Mouse (Mus musculus) lung, postnatal 14 days (tissue): ENCODE measurements around the gene Tmem114.

Experiments used
- DNase-seq: peaks from one replicate; pipeline ENCODE4 v3.0.0; 2021

Gene Tmem114

DNA sequence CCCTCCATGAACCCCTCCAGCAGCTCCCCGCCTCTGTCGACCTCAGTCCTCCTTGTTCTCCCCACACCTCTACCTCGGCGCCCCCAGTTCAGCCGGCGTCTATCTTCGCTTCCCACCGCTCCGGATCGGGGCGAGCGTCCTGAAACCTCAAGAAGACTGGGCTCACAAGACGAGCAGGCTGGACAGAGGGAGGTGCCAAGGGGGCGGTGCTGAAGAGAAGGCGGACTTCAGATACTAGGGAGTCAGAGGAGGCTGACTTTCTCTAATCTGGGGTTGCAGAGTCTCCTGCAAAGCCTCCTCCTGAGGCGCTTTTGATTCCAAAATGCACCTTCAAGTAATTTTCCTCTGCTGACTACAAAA, at the start of gene Tmem114:
TSS of gene Tmem114 (minus strand) at position 166 of the 360 bp plus-strand sequence.
- peak; percentile 17 for DNase-seq

DNA sequence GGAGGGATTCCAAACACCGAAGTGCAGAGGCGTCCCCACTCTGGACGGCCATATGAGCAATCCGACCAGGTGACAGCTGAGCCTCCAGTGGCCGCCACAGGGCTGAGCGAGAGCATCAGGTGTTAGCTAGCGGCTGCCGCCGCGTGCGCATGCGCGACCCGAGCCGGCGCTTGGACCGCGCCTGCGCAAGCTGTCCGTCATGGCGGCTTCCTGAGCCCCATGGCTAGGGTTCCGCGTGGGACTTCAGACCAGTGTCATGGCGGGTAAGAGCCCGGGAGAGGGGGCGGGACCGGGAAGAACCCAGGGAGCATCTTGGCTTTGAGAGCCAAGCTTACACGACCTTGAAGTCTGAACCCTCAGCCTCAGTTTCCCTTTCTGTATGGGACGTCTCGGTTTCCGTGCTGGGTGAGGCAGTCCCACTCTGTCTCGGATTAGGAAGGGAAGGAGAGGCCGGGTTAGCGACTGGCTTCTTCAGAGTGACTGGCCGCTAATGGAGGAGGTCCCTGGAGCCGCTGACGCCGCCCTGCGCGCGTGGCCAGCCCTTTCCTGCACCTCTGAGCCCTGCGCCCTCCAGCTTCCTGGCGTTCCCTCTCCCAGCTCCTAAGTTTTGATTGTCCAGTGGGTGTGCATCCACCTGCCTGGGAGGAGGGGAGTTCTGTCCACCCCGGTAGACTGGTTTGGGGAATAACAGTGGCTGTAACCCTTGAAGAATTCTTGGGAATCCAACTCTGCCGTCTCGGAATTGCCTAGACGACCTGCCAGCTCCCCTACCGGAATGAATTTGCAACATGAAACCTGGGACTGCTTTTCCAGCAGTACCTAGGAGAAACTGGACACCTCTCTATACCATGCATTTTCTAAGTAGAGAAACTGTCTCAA, 45.9 kb upstream of the Tmem114 start, which contains the start of gene Mettl22:
TSS of gene Mettl22 (plus strand) at position 186 of the 879 bp plus-strand sequence.
- peak; percentile 88 for DNase-seq

DNA sequence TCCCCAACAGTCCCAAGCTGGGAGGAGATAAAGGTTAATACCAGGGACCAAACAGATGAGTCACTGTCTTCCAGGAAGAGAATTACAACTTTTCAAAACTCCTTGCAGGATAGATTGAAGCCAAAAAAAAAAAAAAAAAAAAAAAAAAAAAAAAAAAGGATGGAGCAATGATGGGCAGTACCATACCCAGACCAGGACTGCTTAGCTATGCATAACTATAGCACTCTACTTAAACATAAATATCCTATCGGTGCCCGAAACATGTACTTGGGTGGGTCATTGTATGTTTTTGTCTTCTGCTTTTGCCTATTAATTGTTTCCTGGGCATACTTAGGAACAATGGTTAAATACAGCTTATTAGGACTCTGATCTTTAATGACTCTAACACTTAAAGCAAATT, 45.2 kb upstream of the Tmem114 start:
- no peak for DNase-seq

DNA sequence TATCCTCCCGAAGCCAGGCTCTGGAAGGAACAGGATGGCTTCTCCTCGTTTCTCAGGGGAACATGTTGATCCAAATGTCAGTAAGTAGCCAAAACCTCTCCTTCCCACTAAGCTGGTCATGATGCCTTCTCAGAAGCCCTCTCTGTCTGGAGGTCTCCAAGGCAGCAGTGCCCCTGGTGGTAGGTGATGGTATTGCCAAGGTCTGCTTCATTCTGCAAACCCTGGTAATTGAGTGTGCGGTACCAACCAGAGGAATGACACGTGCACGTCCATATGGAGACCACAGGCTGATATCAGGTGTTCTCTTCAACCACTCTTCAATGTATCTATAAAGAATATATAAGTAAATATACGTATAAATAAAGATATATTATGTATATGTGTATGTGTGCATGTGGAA, 34.2 kb upstream of the Tmem114 start:
- DNase-seq: peak; percentile 69

DNA sequence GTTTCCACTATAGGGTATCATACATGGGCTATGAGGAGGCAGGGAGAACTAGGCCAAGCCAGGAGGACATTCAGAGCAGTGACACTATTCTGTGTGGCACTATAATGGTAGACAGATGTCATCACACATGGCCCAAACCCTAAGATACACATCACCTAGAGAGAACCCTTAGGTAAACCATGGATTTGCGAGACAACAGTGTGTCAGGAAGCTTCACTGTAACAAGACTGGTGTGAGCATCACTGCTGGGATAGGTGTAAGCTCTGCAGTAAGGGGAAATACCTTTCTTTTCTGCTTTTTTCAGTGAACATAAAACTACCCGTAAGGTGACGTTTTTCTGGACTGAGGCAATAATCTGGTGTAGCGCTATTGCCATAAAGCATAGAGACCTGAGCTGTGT, 33.5 kb upstream of the Tmem114 start:
- DNase-seq: no peak

DNA sequence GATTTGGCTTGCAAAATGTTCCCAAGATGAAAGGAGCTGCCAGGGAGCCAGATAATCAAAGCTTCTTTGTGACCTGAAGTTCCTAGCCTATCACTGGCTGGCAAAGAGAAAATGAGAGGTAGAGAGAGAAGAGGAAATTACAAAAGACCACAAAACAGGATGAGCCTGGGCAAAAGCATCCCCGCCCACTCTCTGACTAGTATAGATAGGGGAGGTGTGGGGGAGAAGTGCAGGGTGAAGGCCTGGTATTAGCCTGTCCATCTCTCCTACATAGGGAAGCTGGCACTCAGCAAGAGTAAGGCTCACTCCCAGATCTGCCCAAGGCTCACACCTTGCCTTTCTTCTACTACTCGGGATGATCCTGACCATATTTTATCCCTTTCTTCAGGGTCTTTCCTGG, 30.3 kb upstream of the Tmem114 start:
- no peak for DNase-seq

DNA sequence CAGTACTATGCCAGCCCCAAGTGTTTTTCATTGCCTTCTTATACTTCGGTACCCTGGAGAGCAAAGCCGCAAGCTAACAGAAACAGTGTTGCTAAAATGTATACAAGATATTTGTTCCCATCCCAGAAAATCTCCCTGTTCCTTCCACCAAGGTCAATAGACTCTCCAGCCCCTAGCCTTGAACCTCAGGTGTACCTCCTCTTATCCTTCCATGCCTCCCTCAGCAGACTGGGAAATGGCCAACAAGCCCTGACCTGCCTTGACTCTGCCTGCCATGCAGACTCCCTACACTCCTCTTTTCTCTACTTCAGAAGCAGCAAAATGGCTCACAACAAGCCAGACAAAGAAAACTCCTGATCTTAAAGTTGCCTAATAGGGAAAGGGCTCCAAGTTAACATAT, 28.4 kb upstream of the Tmem114 start:
- DNase-seq: no peak

DNA sequence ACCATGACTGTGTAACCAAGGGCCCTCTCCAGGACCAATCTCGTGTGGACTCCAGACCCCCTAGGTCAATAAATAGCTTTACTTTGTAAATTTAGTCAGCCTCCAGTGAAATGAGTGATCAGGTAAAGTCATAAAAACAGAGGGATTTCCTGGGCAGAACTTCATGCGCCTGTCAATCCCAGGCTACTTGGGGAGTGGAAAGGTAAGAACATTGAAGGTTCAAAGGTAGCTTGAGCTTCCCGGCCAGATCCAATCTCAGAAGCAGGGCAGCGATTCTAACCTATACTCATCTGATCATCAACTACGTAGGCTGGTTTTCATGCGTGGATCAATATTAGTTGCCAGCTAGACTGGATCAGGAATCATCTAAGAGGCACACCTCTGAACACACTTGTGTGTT, 21.3 kb upstream of the Tmem114 start:
- no peak for DNase-seq

DNA sequence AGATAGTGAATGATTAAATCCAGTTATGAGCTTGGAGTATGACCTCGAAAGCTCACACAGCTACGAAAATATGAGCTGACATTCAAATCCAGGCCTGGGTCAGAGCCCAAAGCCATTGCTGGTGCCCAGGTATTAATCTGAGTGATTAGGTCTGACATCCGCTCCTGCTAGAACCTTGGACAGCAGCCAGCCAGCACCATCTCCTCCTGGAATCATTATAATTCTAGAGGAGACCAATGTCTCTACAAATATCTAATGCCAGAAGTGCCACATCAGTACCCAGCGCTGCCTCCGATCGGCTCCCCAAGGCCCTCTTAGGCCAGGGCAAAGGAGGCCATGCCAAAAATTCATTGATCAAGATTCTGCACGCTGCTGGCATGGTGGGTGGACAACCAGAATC, 20.0 kb upstream of the Tmem114 start:
- DNase-seq: no peak

DNA sequence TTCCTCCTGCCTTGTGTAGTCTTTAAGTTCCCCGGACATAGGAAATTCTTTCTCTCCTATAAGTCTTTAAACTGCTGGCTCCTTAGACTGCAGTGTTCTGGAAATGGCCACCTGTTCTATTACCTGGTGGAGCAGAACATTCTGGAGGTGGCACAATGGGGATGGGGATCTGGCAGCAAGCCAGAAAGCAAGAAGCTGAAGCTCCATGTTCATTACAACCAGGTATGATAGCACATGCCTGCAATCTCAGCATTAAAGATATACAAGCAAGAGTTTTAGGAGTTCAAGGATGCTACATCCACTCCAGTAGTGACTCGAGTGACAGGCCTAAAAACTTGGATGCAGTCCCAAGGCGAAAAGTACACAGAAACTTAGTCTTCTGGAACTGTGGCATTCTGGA, 7.7 kb upstream of the Tmem114 start:
- DNase-seq: no peak

DNA sequence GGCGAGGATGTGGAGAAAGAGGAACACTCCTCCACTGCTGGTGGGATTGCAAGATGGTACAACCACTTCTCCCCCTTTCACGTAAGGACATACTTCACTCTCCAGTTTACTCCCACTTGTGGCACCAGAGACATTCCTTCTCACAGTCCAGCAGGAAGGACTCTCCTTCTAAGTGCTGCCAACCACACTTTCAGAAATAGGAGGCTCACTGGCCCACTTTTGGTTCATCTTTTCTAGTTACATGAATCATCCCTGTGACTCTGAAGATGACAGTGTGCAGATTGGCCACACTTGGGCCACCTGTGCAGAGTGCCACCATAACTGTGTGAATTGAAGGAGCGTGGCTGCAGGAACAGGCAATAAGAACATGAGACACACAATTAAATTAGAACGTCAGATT, 4.6 kb upstream of the Tmem114 start:
- no peak for DNase-seq

DNA sequence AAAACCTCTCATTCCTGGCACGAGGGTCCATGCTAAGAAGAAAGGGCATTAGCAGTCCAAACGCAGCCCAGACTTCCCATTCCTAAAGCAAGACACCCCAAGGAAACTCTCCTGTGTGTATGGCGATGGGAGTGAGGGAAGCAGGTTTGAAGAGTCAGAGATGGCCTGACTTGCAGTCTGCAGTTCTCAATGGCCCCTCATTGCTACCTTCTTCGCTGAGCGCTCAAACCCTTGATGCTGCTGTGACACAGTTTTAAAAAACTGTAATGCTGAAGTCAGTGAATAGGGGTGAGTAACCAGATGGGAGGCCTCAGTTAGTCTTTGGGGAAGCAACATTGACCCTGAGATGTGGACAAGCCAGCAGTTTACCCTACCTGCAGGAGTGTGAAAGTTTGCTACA, 800 bp upstream of the Tmem114 start:
- DNase-seq: no peak

DNA sequence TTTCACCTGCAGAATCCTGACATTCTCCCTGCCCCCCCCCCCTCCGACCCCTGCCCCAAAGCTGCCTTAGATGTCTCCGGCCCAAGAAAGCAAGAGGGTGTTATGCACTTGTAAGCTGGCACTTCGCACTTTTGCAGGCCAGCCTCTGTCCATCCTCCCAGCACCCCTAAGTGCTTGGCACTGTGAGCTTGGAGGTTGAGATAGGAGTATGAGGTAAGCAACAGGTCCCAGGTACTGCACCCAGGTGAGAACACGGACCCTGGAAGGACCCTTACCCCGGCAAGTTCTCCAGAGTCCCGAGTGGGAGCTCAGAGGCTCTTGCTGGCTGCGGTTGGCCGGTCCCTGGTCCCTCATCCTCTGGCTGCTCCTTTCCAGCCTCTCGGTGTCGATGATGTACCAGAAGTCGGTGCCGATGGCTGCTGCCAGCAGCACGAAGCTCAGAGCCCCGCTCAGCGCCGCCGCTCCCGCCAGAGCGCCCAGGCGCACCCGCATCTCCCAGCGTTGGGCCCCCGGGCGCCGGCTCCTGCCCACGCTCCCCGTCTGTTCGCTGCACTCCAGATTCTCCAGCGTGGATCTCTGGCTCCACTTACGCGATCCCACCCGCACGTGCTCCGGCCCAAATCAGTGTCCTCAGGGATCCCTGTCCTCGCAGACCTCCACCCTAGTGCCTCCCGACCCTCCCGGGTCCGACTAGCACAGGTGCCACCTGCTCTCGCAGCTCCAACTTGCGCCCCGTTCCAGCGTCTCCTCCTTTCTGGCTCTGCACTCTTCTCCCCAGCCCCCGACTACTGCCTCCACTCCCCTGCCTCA, 570 bp downstream of the Tmem114 start:
- no peak for DNase-seq

DNA sequence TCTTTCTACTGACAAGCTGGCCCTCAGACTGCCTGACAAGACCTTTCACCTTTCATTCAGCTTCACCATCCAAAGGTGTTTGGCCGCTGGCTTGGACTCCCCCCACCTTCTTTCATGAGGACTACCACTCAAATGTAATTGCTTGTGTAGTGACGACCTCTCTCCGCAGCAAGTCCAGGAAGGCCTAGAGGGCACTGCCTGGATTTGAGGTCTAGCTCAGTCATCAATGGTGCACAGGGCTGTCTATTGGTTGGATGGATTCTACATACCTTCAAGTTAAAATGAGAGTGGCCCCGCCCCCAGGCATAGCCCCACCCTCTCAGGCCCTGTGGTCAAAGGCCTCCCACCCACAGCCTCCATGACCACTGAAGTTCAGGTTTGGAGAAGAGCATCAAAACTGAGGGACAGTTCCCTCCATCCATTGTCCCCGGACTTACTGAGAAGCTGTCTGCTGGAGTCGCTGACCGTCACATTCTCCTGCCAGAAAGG, 1.3 kb downstream of the Tmem114 start:
- DNase-seq: no peak

DNA sequence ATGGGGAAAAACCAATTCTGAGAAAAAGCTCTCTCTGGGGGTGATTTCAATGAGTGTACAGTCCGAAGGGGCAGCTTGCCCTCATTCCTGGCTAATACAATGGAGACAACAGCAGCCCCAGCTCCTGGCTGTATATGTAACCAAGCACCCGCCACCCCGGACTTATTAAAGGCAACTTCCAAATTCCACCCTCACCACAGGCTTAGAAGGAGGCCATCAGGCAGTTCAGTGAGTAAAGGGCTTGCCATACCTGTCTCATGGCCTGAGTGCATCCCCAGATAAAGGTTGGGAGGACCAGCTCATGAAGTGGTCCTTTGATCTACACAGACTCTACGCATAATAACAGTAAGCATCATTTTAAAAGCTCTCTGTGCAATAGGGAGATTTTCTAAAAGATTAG, 4.1 kb downstream of the Tmem114 start:
- DNase-seq: no peak

DNA sequence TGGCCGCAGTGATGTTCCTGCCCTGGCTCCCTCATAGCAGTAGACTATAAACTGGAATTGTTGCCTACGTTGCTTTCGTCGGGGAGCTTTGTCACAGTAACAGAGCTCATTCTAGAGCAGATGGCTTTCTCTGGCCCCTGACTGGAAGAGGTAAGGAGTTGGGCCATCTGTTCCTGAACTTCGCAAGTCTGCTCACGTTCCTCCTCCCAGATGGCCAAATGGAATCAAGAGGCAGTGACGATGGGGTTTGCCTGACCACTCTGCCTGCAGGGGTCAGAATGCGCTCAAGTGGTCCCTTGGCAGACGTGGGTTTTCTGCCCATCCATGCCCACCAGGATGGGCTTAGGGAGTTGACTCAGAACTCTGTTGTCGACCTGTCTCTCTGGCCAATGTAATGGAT, 4.6 kb downstream of the Tmem114 start:
- DNase-seq: no peak

DNA sequence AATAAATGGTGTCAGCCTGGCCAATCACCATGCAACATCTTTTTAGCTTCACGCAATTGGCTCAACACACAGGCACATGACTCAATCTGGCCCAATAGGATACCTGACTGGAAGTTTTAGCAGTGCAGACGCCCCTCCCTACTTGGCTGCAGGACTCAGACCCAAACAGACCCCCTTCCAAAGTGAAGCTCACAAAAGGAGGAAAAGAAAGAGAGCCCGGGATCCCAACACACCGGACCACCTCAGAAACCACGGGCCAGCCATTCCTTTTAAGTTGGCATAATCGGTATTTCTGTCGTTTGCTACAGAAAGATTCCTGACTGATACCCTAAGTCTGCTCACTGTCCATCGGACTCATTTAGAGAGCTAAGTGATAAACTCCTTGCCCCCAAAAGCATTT, 5.3 kb downstream of the Tmem114 start:
- DNase-seq: no peak

DNA sequence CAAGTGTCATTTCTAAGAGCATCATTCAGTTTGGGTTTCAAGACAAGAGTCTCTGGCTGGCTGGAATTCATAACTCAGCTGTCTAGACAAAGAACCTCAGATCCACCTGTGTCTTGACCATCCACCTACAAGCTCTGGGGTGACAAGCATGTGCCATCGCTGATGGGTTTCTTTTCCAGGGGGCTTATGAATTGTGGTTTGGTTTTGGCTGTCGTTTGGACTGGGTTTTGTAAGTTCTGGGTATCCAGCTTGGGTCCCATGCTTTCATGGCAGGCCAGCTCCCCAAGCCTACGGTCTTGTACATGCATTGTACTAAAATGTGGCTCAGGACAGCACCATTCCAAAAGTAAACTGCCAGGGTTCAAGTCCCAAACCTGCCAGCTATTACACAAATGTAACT, 6.8 kb downstream of the Tmem114 start:
- DNase-seq: no peak

DNA sequence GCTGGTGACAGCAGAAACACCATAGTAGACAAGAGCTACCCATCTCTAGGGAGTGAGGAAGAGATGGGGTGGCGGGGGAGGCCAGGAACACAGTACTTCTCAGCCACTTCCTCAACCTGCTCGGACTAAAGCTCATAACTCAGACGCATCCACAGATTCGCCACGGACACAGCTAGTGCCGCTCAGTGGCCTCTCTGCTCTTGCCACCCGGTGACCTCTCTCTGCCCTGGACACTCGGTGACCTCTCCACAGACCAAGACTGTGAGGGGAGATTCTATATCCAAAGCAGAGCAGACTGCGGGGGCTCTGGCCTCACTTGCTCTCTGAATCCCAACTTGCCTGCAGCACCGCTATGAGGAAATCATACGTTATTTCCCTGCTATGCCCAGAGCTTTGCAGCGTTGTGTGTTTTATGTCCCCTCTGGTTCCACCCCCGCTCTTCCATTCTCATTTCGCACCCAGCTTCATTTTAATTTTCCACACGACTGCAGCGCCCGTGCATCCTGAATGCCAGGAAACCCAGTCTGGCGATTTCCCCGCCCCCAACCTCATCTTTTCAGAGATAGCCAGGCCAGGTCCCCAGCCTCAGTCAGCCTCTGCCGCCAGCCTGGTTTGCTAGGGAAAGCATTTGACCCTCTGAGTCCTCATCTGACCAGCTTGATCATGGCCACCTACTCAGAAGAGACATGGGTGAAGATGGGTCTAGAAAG, 7.8 kb downstream of the Tmem114 start:
- no peak for DNase-seq

DNA sequence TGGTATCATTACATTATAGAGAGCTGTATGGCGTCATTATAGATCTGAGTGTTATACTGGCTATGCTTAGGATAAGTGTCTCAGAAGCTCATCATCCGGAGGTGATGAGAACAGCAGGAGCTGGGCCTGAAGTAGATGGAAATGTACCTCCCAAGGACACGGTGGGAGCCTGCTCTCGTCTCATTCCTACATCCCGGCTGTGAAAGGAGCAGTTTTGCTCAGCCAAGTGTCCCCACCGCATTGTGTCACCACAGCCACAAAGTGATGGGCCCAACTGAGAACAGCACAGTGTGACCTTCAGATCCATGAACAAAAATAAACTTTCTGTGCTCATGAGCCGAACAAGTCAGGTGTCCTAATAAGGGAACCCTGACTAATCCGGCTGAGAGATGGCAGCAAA, 8.9 kb downstream of the Tmem114 start:
- DNase-seq: no peak

DNA sequence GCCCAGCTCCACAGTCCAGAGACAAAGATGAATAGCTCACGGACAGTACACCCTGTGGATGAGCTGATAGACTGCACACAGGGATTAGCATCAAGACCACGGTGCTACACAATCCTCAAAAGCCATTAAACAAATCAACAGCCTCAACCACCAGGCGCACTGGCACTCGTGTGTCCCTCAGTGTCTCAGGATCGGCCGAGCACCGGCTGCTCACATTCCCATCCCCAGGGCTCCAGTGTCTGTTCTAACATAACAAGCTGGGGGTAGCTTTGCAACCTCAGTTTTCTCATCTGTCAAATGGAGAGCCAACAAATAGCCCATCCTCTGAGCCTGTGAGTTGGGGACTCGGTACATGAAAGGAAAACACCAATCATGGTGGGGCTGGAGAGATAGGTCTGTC, 11.5 kb downstream of the Tmem114 start:
- no peak for DNase-seq

DNA sequence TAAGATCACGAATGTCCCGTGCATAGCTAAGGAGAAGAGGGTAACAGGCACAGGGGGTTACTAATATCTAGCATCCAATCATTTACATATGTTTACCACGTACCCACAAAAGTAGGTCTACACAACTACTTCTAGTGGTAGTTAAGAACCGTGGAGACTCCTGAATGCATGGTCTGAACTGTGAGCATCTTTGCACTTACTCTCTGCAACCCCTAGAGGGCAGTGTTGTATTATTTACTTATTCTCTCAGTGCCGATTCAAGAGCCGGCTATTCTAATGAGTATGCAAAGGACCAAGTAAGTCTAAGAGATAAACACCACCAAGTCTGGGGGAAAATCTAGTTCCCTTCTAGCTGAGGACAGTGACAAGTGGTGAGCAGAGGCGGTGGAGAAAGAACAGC, 12.7 kb downstream of the Tmem114 start:
- DNase-seq: peak; percentile 28

DNA sequence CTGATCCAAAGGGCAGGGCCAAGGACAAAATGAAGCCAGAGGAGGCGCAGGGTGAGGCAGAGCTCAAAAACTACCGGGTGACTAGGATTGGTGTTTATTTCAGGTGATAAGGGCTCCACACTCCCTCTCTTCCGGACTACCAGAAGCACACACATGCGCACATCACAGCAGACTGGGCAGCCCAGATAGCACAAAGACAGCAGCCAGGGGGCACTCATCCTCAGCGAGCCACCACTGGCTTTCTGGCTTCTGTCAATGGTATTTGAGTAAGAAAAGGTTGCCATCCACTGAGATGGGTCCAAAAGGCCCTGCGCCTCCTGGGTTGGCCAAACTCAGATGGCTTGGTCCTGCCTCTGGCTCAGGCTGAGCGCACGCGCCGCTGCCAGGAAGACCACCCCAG, 15.7 kb downstream of the Tmem114 start:
- no peak for DNase-seq
